Mouse (Mus musculus) lung, postnatal 25 days (tissue): ENCODE measurements around the gene Rpl39.
"Not testable (repeated sequence)": the region's sequence is repeated elsewhere in the genome, so short reads cannot be mapped to it uniquely, and the experiment has no call there.

Source experiments
- DNase-seq: peaks from one replicate; pipeline ENCODE4 v3.0.0; 2022; ENCODE audit warnings: low spot score

The Rpl39 gene

DNA sequence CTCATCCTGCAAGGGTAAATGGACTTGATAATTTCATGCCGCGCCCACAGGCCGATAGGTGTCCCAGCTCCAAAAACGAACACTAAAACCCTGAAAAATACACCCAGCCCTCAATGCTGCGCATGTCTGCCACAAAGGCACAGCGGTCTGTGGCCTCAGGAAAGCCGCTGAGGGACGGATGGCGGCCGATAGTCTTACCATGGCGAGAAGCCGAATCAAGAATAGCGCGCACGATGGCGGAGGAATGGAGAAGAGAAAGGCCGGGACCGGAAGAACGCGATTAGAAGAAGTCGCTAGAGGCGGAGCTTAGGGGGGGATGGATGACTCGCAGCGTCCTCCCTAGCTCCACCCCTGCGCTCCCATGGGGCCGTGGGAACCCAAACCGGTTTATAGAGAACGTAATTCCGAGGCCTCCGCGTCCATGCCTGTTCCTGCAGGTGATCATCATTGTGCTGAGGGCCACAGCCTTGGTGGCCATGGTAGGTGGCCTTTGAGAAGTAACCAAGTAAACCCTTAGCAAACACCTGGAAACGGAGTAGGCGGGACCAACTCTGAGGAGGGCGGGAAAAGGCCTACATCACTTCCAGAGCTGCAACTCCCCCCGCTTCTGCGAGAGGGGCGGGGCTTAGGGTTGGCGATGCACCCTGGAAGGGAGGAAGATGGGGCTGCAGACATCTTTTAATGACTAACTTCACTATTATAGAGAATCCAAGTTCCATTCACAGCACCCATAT lies at the start of gene Rpl39:
Gene Rpl39, minus strand, starts transcription at position 476 of the 734 bp plus-strand sequence.
- peak; percentile 91 for DNase-seq

DNA sequence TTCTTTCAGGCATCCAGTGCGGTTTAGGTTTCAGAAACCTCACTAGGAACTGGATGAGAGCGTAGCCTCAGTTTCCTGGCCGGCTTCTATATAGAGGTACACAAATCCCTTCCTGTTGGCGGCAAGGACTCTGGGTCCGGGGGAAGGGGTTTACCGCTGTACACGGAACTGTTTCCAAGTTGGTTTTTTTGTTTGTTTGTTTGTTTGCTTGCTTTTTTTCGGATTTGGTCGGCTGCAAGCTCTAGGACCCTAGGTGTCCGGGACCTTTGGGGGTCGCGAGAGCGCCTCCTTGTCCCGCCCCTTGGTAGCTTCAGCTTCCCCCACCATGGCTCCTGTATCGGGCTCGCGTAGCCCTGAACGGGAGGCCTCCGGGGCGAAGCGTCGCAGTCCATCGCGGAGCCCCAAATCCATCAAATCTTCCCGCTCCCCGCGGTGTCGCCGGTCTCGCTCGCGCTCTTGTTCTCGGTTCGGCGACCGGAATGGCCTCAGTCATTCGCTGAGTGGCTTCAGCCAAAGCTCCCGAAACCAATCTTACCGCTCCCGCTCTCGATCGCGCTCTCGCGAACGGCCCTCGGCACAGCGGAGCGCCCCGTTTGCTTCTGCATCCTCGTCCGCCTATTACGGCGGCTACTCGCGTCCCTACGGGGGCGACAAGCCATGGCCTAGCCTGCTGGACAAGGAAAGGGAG lies 41.6 kb upstream of the Rpl39 start, which contains the start of gene Nkap:
Gene Nkap, plus strand, starts transcription at position 125 of the 688 bp plus-strand sequence.
- DNase-seq: peak; percentile 68

DNA sequence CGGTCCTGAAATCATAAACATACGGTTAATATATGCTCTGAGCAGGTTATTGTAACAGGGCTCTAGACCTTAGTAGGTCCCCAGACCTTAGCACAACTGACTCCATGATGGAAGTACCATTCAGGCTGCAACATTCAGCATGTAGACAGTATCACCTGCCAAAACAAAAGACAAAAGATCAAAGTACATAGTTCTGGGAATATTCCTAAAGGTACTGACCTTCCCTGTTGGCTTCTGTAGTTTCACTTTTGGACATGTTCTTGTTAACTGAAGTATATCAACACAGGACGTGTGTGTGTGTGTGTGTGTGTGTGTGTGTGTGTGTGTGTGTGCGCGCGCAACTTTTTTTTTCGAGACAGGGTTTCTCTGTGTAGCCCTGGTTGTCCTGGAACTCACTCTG lies 40.3 kb upstream of the Rpl39 start:
- no peak for DNase-seq

DNA sequence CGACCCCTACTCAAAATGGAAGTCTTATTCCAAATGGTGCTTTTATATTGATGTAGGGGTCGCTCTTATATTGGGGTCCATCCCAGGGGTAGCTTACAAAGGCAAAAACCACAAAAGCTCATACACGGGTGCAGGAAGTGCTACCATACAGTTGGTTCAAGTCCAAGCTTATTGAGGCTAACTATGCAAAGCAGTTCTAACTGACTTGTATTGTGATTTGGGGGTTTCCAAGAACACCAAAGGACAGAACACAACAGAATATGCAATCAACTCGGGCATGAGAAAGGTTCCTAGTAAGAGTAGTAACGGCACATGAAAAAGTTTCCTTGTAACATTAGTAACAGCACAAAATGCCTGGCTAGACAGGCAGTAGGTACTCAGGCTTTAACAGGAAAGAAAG lies 35.0 kb upstream of the Rpl39 start:
- no peak for DNase-seq

DNA sequence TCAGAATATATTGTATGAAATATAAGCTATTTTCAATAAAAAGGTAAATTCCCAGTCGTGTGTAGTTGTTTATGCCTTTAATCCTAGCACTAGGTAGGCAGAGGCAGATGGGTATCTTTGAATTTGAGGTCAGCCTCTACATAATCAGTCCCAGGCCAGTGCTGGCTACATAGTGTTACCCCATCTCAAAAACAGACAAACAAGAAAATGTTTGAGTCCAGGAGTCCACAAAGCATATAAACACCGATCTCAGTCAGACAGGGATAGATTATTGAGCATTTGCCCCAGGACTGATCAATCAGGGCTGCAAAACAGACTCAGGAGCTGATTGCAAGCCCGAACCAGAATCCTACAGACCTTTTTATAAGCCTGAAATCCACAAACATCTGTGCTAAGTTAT lies 34.4 kb upstream of the Rpl39 start:
- DNase-seq: no peak

DNA sequence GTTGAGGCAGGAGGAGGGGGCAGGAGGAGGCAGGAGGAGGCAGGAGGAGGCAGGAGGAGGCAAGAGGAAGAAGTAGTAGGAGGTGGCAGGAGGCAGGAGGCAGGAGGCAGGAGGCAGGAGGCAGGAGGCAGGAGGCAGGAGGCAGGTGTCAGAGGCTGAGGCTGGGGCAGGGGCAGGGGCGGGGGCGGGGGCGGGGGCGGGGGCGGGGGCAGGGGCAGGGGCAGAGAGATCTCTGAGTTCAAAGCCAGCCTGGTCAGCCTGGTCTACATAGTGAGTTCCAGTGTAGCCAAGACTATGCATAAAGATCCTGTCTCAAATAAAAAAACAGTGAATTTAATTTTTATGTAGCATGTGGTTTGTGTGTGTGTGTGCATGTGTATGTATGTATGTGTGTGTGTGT lies 31.9 kb upstream of the Rpl39 start:
- no peak for DNase-seq

DNA sequence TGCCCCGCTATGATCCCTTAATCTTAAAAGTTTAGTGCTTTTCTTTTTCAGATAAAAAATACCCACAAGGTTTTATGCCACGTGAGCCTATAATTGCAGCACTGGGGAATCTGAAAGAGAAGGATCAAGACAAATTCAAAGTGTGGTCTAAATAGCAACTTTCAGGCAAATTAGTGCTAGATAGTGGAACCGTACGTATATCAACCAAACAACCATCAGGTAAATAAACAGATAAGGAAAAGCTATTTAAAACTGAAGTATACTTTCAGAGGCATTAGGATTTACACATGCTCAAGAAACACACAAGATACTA lies 25.6 kb upstream of the Rpl39 start:
- no peak for DNase-seq

DNA sequence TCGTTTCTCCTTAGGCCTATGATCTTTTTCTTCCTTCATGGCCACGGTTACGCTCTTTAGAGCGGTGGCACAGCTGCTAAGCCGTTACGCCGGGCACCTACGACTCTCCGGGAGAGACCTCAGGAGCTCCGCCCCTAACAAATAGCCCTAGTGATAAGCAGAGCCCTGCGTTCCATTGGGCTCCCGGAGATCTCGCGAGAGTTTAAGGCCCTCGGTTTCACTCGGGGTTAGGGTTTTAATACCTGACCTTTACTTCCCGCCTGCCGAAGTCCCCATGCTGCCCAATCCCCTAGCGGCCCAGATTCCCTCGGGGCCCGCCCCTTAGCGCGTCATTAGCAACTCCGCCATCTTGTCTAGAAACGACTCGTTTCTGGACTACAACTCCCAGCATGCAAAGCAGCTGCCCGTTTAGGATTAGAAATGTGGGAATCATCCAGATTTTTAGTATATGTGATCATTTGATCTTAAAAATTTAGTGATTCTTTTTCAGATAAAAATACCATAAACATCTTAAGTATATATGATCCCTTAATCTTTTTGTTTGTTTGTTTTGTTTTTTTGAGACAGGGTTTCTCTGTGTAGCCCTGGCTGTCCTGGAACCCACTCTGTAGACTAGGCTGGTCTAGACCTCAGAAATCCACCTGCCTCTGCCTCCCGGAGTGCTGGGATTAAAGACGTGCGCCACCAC lies 25.1 kb upstream of the Rpl39 start, which contains the start of gene Upf3b:
Gene Upf3b, minus strand, starts transcription at position 130 of the 688 bp plus-strand sequence.
- DNase-seq: peak; percentile 97

DNA sequence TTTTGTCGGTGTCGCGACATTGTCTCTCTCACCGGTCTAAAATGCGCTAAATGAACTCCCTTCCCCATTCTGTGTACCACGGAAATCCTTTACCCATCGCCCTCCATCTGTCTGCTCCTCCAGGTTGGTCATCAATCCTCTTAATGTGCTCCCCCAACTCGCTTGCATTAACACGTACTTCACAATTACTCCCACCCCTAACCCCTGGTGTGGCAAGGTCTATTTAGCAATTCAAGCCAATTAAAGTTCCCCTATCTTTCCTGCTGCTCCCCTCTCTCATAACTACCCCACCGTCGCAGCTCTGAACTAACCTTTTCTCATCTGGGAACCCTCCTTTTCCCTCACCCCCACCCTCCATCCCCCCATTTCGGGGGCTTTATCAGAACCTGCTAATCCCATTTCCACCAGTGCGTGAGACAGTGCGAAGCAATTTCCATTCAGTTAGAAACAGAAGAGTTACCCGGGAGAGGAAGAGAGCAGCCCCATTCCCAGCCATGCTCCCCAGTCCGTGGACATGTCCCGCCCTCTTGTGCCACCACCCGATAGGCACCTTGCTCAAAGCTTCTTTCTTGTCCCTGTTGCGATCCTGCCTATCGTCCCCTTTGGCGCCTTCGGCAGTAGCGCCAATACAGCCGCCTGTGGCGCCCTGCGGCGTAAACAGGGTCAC lies 24.5 kb upstream of the Rpl39 start:
- no peak for DNase-seq

DNA sequence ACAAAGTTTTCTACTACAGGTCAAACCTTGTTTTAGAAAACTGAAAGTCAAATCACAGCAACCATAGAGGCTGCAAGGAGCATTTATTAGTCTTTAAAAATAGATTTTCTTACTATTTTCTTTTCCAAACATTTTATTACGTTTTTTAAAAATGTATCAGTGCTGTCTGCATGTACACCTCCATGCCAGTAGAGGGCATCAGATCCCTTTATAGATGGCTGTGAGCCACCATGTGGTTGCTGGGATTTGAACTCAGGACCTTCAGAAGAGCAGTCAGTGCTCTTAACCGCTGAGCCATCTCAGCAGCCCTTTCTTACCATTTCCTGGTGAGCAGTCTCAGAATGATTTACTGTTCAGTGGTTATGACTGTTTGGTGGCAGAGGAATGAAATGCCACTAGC lies 18.6 kb upstream of the Rpl39 start:
- DNase-seq: no peak

DNA sequence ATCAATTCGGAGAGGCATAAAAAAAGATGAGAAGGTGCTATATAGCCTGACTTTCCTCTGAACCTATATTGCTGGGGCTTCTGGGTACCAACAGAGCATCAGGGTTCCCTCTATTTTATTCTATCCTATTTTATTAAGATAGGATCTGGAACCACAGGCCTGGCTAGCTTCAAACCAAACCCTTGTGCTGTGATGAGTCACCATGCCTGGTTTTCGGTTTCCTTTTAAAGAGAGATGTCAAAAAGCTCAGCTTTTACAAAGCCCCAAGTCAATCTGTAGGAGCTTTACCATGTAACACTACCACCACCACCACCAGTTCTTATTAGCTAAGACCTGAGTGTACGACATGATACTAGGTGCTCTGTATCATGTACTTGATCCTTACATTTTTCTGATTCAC lies 13.5 kb upstream of the Rpl39 start:
- DNase-seq: no peak

DNA sequence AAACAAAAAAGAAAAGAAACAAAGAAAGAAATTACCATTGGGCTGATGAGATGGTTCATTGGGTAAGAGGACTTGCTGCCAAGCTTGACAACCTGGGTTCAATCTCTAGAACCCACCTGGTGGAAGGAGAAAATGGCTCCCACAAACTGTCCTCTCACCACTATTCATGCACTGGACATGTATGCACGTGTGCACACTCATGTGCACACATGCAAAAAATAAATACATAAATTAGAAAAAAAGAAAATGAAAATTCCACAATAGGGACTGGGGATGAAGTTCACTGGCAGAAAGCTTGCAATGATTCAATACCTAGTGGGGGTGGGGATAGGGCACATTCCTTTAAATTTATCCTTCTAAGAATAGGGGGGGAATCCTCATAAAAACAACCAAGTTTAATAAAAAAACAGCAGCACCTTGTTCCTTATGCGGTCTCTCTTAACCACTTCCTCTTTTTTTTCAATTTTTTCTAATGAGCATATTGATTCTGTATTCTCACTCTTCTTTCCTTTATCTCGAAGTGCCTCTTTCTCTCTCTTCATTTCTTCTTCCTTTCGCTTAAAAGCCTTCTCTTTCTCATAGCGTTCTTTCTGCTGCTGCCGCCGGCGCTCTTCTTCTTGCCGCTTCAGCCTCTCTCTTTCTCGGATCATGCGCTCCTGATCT lies 10.0 kb upstream of the Rpl39 start:
- DNase-seq: no peak

DNA sequence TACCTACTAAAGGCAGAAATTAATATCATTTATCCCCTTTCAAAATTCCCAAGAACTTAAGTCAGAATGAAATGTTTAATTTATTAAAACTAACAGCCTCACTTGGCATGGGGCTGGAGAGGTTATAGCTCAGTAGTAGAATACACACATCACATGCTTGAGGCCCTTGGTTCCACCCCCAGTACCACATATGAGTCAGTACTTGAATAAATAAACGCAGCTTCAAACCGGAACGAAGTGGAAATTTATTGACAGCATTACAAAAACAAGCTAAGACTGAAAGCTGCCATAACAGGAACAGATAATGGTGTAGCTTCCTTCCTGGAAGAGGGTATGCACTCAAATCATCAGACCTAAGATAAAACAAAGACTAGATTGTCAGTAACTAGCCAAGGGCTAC lies 6.3 kb upstream of the Rpl39 start:
- no peak for DNase-seq

DNA sequence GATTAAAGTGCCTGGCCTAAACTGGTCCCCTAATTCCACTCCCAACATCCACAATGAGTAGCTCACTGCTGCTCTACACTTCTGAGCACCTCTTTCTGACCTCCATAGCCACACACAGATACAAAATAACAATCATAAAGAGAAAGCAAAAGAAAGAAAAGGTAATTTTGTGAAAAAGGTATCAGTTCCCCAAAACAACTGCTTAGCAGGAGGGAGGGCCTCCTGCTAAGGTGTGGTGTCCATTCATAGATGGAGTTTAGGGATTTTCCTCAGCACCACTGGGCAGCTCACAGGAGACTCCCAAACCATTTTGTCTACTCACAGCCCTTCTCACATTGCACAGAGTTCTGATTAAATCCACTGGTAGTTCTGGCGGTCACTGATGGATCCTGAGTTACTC lies 3.6 kb upstream of the Rpl39 start:
- DNase-seq: no peak

DNA sequence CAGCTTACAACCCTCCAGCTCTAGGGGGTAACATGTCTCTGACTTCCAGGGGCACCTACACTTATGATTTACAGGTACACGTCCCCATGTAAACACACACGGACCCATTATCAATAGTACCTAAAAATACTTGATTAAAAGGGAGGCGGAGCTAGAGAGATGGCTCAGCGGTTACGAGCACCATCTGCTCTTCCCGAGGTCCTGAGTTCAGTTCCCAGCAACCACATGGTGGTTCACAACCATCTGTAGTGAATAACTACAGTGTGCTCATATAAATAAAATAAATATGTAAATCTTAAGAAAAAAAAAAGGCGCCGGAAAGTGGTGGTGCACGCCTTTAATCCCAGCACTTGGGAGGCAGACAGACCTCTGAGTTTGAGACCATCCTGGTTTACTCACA lies 463 bp upstream of the Rpl39 start:
- DNase-seq: no peak

DNA sequence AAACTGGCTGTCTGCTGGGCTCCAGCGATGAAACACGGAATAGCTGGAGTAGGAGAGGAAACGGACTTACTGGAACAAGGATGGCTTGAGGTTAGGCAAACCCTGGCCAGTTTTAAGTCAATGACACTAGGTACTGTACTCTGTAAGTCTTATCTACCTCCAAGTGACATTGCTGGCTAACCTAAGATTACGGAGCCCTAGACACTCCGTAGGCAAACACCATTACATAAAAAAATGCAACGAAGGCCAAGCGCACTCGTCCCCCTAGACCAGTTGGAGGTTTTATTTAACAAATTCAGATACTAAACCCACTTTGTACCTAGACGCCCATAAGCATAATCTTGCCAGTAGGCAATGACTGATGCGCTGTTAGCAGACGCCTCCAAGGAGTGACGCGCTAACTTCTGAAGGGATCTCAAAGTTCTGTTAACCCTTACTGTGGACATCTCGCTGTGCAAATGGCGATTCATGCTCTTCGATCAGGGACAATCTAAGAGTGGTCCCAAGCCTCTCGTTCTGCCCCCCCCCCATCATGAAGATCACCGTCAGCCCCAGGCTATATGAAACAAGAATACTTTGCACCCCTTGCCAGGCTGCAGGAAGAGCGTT lies 780 bp downstream of the Rpl39 start:
- no peak for DNase-seq

DNA sequence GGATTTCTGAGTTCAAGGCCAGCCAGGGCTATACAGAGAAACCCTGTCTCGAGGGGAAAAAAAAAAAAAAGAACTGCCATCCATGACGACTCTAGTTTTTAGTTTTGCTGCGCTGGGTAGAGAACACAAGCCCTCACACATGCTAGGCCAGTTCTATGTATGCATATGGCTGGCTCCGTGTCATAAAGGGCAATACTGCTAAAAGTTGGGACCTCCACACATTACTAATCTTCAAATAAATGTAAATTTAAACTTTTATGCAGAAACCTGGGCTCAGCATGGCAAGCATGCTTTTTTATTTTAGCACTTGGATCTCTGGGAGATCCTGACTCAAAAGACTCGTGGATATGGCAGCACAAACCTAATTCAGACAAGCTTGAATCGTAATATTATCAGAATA lies 4.0 kb downstream of the Rpl39 start:
- no peak for DNase-seq

DNA sequence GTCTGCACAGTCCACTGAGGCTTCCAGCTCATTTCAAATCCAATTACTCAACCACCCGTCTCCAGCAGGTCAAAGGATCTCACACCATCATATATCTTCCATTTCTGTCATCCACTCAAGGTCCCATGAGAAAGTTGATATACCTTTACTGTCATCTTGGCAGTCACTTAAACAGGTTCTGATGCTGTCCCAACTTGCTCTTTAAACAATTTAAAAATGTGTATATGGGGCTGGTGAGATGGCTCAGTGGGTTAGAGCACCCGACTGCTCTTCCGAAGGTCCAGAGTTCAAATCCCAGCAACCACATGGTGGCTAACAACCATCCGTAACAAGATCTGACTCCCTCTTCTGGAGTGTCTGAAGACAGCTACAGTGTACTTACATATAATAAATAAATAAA lies 4.9 kb downstream of the Rpl39 start:
- DNase-seq: not testable (repeated sequence)

DNA sequence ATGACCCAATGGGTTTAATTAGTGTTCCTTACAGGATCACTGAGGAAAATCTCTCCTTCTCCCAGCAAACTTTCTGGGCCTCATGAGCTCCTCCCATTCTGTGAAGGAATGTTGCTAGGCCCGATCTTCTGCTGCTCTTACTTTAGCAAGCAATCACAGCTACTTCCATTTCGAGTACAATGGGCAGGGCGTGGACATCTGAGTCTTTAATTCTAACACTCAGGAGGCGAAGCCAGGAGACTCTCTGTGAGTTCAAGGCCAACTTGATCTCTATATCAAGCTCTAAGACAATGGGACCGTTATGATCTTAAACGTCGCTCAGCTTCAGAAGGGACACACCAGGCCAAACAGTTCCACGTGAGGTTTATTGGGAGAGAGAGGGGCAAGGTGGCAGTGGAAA lies 8.6 kb downstream of the Rpl39 start:
- DNase-seq: no peak

DNA sequence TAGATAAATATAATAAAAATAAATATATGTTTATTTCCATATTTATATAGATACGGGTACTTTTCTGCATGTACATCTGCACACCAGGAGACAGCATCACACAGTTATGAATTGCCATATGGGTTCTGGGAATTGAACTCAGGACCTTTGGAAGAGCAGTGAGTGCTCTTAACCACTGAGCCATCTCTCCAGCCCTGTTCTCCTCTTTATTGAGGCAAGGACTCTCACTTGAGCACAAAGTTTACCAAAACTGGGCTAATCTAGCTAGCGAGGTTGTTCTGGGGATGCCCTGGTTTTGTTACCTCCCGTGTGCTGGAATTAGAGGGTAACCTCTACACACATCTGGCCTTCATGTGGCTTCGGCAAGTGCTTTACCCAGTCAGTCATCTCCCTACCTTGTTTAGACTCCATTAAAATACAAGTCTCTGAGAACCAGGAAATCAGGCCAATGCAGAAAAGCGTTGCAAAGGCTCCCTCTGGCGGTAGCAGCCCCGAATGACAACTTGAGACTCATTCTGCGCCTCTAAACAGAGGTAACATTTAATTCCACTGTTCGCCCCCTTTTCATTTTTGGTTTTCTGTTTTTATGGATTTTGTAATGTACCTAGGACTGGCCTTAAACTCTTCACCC lies 10.8 kb downstream of the Rpl39 start:
- peak; percentile 26 for DNase-seq

DNA sequence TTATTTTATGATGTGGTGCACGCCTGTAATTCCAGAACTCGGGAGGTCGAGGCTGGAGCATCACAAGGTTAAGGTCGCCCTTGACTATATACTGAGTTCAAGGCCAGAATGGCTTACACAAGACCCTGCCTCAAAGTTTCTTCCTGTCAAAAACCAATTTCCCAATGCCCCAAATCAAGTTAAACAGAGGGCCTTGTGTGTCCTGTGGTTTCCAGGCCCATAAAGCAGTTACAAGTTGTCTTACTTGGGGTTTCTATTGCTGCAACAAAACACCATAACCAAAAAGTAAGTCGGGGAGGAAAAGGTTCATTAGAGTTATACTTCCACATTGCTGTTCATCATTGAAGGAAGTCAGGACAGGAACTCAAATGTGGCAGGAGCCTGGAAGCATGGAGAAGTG lies 16.4 kb downstream of the Rpl39 start:
- DNase-seq: no peak
